Mouse (Mus musculus): ENCODE data around the gene Gcnt2.

DNA sequence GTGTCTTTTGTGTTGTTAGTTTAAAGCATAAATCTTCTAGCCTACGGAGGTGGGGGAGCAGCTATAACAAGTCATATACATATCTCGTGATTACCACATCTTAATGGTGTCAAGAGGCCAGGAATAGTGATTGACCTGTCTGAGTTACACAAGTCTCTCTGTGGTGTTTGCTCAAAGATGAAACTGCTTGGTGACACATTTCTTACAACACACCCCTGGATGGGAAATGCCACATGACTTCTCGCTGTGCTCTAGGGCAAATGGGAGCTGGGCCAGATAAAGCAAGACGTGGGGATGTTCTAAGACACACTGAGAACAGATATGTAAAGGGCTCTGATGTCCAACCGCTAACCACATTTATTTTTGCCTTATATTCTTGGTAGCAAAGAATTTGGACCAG is 111.7 kb downstream of the Gcnt2 start:
- TF ChIP-seq CTCF (IDR thresholded peaks at IDR 0.05; ENCODE audit: low read depth) (no peak), EP300 (IDR thresholded peaks at IDR 0.05; ENCODE audit: low read depth) (no peak)
